Mouse (Mus musculus) limb, embryonic 12.5 days (tissue): ENCODE measurements around the gene Ifit1bl1. TPM values are rescaled to one million over a fixed set of nuclear protein-coding genes. Genes with fewer than 3 reads are reported as not detected.
"Not testable (repeated sequence)": the region's sequence is repeated elsewhere in the genome, so short reads cannot be mapped to it uniquely, and the experiment has no call there.

Source experiments
- ATAC-seq: fragments of 200-750 bp; cut with Nextera tagmentation; 2 replicates; pipeline ENCODE4 v1.8.0; 2017; ENCODE audit warnings: low read depth, moderate TSS enrichment; ENCODE audit not compliant: insufficient number of reproducible peaks, insufficient read depth, low FRiP score, low TSS enrichment
- H3K27ac ChIP-seq: fragments of 300-500 bp; sonication (generic); 2 replicates; pipeline ENCODE4 v1.5.1; 2016; ENCODE audit warnings: mild to moderate bottlenecking, moderate library complexity
- H3K27me3 ChIP-seq: fragments of 300-500 bp; sonication (generic); 2 replicates; pipeline ENCODE4 v1.6.1; 2016; ENCODE audit warnings: mild to moderate bottlenecking, moderate library complexity
- H3K36me3 ChIP-seq: fragments of 300-500 bp; sonication (generic); 2 replicates; pipeline ENCODE4 v1.6.1; 2016; ENCODE audit warnings: mild to moderate bottlenecking, moderate library complexity
- H3K4me1 ChIP-seq: fragments of 300-500 bp; sonication (generic); replicated peaks from 2 replicates; pipeline ENCODE4 v1.6.1; 2016
- H3K4me2 ChIP-seq: fragments of 300-500 bp; sonication (generic); 2 replicates; pipeline ENCODE4 v1.6.1; 2016; ENCODE audit warnings: mild to moderate bottlenecking, moderate library complexity
- H3K4me3 ChIP-seq: fragments of 300-500 bp; sonication (generic); replicated peaks from 2 replicates; pipeline ENCODE4 v1.5.1; 2016; ENCODE audit warnings: mild to moderate bottlenecking
- H3K9ac ChIP-seq: fragments of 300-500 bp; sonication (generic); replicated peaks from 2 replicates; pipeline ENCODE4 v1.6.1; 2016; ENCODE audit warnings: mild to moderate bottlenecking, moderate library complexity
- H3K9me3 ChIP-seq: fragments of 300-500 bp; sonication (generic); 2 replicates; pipeline ENCODE4 v1.6.1; 2016; ENCODE audit warnings: mild to moderate bottlenecking, moderate library complexity
- WGBS: fragments of 180-500 bp; shearing (Covaris S2); methylation state at CpG from one replicate; pipeline ENCODE4 v1.1.7; 2016; 5-methylcytosine and 5-hydroxymethylcytosine counted together
- polyA plus RNA-seq: library from polyadenylated mRNA; unstranded; fragments of >200 nt; fragmentation: Nextera tagmentation; extraction: Ambion mirVana; gene quantifications from 2 replicates; pipeline ENCODE4 v1.2.1, GENCODE M21; 2016

The Ifit1bl1 gene
- polyA plus RNA-seq, 1 experiment from 2014 or later, result 0.21 TPM

- not testable (repeated sequence) for H3K9me3 ChIP-seq, H3K4me3 ChIP-seq, H3K27ac ChIP-seq, ATAC-seq, H3K4me1 ChIP-seq, H3K36me3 ChIP-seq, H3K9ac ChIP-seq, H3K27me3 ChIP-seq, H3K4me2 ChIP-seq
- WGBS, result 83% methylated on average over 7 of the region's 12 CpGs
Measured at GRCm38 (mm10) chr19:34587898-34588692, 13.7 kb downstream of the Ifit1bl1 start.

- H3K4me1 ChIP-seq, H3K4me3 ChIP-seq, H3K27me3 ChIP-seq, H3K9ac ChIP-seq, H3K9me3 ChIP-seq, H3K4me2 ChIP-seq, ATAC-seq, H3K27ac ChIP-seq, H3K36me3 ChIP-seq: not testable (repeated sequence)
- 70% methylated on average over 5 of the region's 5 CpGs for WGBS
Measured at GRCm38 (mm10) chr19:34585740-34586458, 15.9 kb downstream of the Ifit1bl1 start.

GRCm38 (mm10) chr19:34583126-34583766, 18.5 kb downstream of the Ifit1bl1 start, which contains the start of gene Ifit3:
Ifit3 (plus strand) TSS chr19:34583531.
- not testable (repeated sequence) for H3K9me3 ChIP-seq, H3K36me3 ChIP-seq, H3K4me2 ChIP-seq, ATAC-seq, H3K4me1 ChIP-seq, H3K4me3 ChIP-seq, H3K9ac ChIP-seq, H3K27me3 ChIP-seq, H3K27ac ChIP-seq
- 44% methylated on average over 2 of the region's 2 CpGs for WGBS

- 79% methylated on average over 2 of the region's 2 CpGs for WGBS
Measured at GRCm38 (mm10) chr19:34582696-34583095, 19.1 kb downstream of the Ifit1bl1 start.

GRCm38 (mm10) chr19:34577121-34577520, 24.6 kb downstream of the Ifit1bl1 start:
- H3K4me1 ChIP-seq, result no peaks in the 10 kb centered on the region
- H3K27ac ChIP-seq, result no peak overlapping the region
- no peak overlapping the region for H3K9ac ChIP-seq
- no peak for ATAC-seq
- H3K4me3 ChIP-seq, result no peak overlapping the region
- H3K27me3 ChIP-seq, result no peaks in the 10 kb centered on the region
- H3K36me3 ChIP-seq, result peaks cover 5% of the 10 kb centered on the region; the same call in 1 of the 2 replicates
- H3K9me3 ChIP-seq, result no peaks in the 10 kb centered on the region
- no peak overlapping the region for H3K4me2 ChIP-seq
- WGBS, result 74% methylated on average over 1 of the region's 1 CpGs

More at GRCm38 (mm10) chr19:34582696-34583095, 19.1 kb downstream of the Ifit1bl1 start:
- H3K27ac ChIP-seq, H3K9ac ChIP-seq, H3K4me3 ChIP-seq, H3K9me3 ChIP-seq, ATAC-seq, H3K4me2 ChIP-seq, H3K4me1 ChIP-seq, H3K36me3 ChIP-seq, H3K27me3 ChIP-seq: not testable (repeated sequence)

- no peaks in the 10 kb centered on the region for H3K27me3 ChIP-seq
- H3K9ac ChIP-seq, result no peak overlapping the region
- H3K9me3 ChIP-seq, result no peaks in the 10 kb centered on the region
- no peak overlapping the region for H3K4me3 ChIP-seq
- H3K4me1 ChIP-seq, result peaks cover 16% of the 10 kb centered on the region; the same call in 1 of the 2 replicates
- no peak overlapping the region for H3K4me2 ChIP-seq
- no peak for ATAC-seq
- H3K27ac ChIP-seq, result no peak overlapping the region
- H3K36me3 ChIP-seq, result peaks cover 5% of the 10 kb centered on the region; the same call in 1 of the 2 replicates
- 92% methylated on average over 5 of the region's 5 CpGs for WGBS
Measured at GRCm38 (mm10) chr19:34573650-34574049, 28.1 kb downstream of the Ifit1bl1 start.

GRCm38 (mm10) chr19:34571080-34571479, 30.7 kb downstream of the Ifit1bl1 start:
- Histone ChIP-seq H3K36me3 (peaks cover 5% of the 10 kb centered on the region; the same call in 1 of the 2 replicates), H3K9me3 (no peaks in the 10 kb centered on the region), H3K9ac (no peak overlapping the region), H3K4me3 (no peak overlapping the region), H3K4me1 (peaks cover 16% of the 10 kb centered on the region; the same call in 1 of the 2 replicates), H3K27me3 (no peaks in the 10 kb centered on the region), H3K27ac (no peak overlapping the region), H3K4me2 (no peak overlapping the region)
- no peak for ATAC-seq
- WGBS, result 87% methylated on average over 1 of the region's 1 CpGs

- Histone ChIP-seq H3K27ac (peak overlapping the region; percentile 1; the same call in 1 of the 2 replicates), H3K4me3 (no peak overlapping the region), H3K9ac (no peak overlapping the region), H3K4me1 (peaks cover 16% of the 10 kb centered on the region; the same call in 1 of the 2 replicates), H3K9me3 (no peaks in the 10 kb centered on the region), H3K36me3 (peaks cover 5% of the 10 kb centered on the region; the same call in 1 of the 2 replicates), H3K4me2 (no peak overlapping the region), H3K27me3 (no peaks in the 10 kb centered on the region)
- 55% methylated on average over 4 of the region's 4 CpGs for WGBS
- ATAC-seq, result no peak; the same call in 1 of the 2 replicates
Measured at GRCm38 (mm10) chr19:34569896-34570476, 31.8 kb downstream of the Ifit1bl1 start.

GRCm38 (mm10) chr19:34568988-34569895, 32.5 kb downstream of the Ifit1bl1 start:
- H3K9me3 ChIP-seq, result no peaks in the 10 kb centered on the region
- H3K27ac ChIP-seq, result peak overlapping the region; percentile 1; the same call in 1 of the 2 replicates
- peaks cover 5% of the 10 kb centered on the region; the same call in 1 of the 2 replicates for H3K36me3 ChIP-seq
- H3K9ac ChIP-seq, result no peak overlapping the region
- ATAC-seq, result no peak
- no peak overlapping the region for H3K4me2 ChIP-seq
- H3K4me3 ChIP-seq, result no peak overlapping the region
- peaks cover 16% of the 10 kb centered on the region; the same call in 1 of the 2 replicates for H3K4me1 ChIP-seq
- WGBS, result 47% methylated on average over 7 of the region's 7 CpGs
- no peaks in the 10 kb centered on the region for H3K27me3 ChIP-seq

GRCm38 (mm10) chr19:34566178-34566784, 35.5 kb downstream of the Ifit1bl1 start:
- no peaks in the 10 kb centered on the region for H3K9me3 ChIP-seq
- H3K27me3 ChIP-seq, result no peaks in the 10 kb centered on the region
- ATAC-seq, result no peak
- H3K4me2 ChIP-seq, result no peak overlapping the region
- no peaks in the 10 kb centered on the region for H3K36me3 ChIP-seq
- WGBS, result 92% methylated on average over 1 of the region's 1 CpGs
- no peak overlapping the region for H3K9ac ChIP-seq
- no peak overlapping the region for H3K27ac ChIP-seq
- H3K4me1 ChIP-seq, result peaks cover 16% of the 10 kb centered on the region; the same call in 1 of the 2 replicates
- no peak overlapping the region for H3K4me3 ChIP-seq
